Mouse (Mus musculus) activated CD4-positive, CD25-positive, alpha-beta regulatory T cell, adult 4 months (primary cell): ENCODE measurements around the gene Zbtb24. TPM values are rescaled to one million over a fixed set of nuclear protein-coding genes. Genes with fewer than 3 reads are reported as not detected.
A peak's percentile ranks its signal among the peaks of the same experiment; 100 is the strongest.
"Not testable (repeated sequence)": the region's sequence is repeated elsewhere in the genome, so short reads cannot be mapped to it uniquely, and the experiment has no call there.

Experiments used
- ATAC-seq: one replicate; pipeline ENCODE4 v1.8.0; 2017
- polyA plus RNA-seq, 2 experiments: library from polyadenylated mRNA; unstranded; fragments of 100-300 nt; shearing (Covaris generic); gene quantifications; one replicate each; pipeline ENCODE4 v1.2.1; 2017

Zbtb24 gene
- polyA plus RNA-seq = 10 to 100 TPM; 22.2 to 30.7 TPM

GRCm38 (mm10) chr10:41450137-41450670 lies at the start of gene Zbtb24:
TSS of gene Zbtb24 (plus strand) at chr10:41450383.
- ATAC-seq = peak; percentile 99

DNA sequence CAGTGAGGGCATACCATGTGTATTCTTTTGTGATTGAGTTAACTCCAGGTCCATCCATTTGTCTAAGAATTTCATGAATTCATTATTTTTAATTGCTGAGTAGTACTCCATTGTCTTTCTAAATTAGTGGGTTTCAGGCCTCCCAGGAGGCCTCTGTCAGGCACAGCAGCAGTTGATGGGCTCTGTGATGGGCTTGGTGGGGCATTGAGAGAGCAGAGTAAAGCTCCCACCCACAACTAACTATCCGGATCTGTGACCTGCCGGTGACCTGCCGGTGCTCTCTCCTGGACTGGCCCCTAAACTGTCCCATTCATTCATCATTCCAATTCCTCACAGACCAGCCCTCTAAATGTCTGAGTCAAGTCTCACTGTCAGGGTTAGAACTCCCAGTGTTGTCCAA lies 49.1 kb upstream of the Zbtb24 start:
- no peak for ATAC-seq

- no peak for ATAC-seq
Observed at GRCm38 (mm10) chr10:41403364-41403763, 46.8 kb upstream of the Zbtb24 start.

DNA sequence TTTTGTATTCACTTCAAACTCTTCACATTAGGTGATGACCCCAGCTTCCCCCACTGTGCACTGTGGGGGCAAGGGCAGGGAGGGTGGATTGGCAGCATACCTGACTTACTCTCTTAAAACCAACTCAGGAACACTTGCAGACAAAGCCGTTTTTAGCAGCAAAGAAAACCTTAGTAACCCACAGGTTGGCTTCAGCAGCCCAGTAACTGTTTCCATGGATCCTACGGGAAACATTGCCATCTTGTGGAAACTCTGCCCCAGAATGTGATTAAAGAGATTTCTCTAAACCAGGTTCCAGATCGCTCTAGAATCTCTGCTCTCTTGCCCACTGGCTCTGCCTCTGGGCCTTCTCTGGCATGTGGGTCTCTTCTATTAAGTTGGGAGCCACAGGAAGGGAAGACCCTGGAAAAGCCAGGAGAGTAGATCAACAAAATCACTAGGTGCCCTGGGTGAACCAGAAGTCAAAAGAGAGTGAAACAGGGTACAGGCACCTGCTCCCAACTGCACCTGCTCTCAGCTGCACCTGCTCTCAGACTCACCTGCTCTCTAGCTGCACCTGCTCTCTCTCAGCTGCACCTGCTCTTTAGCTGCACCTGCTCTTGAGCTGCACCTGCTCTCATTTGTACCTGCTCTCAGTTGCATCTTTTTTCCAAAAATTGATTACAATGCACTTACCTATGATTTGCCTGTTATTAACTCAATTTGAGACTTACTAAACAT lies 46.1 kb upstream of the Zbtb24 start:
- no peak for ATAC-seq

GRCm38 (mm10) chr10:41410176-41410575 lies 40.0 kb upstream of the Zbtb24 start:
- not testable (repeated sequence) for ATAC-seq

- not testable (repeated sequence) for ATAC-seq
Observed at GRCm38 (mm10) chr10:41410821-41411220, 39.4 kb upstream of the Zbtb24 start.

DNA sequence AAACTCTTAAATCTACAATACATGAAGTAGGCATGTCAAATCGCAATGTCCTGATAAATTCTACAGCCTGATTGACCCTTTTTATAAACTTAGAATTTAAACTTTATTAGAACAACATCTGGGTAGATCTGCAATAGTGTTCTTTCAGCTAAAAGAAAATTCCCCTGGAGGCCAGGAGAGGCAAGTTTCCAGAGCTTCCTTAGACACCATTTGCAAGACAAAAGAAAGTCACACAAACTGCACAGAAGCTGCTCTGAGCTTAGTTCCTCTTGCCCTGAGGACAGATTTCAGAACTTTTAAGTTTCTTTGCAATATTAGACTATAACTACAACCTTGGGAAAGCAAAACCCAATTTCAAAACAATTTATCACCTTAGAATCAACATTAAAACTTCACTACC lies 36.7 kb upstream of the Zbtb24 start:
- ATAC-seq = not testable (repeated sequence)

DNA sequence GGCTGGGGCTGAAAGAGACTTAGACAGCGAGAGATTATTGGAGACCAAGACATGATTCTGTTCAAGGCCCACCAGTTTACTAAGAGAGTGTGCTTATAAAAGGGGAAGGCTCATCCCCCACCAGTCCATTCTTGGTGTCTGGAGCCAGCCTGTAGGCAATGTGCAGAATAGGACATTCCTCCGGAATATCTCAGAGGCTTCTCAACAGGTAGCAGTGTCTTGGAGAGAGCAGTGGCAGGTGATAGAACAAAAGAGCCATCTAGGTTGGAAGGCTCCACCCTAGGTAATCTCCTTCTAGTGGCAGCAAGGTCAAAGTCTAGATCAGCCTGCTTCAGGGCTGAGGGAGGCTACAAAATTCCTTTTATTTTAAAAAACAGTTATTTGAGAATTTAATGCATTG lies 34.8 kb upstream of the Zbtb24 start:
- not testable (repeated sequence) for ATAC-seq

GRCm38 (mm10) chr10:41420496-41421200 lies 29.5 kb upstream of the Zbtb24 start:
- no peak for ATAC-seq

- no peak for ATAC-seq
Observed at GRCm38 (mm10) chr10:41423681-41424080, 26.5 kb upstream of the Zbtb24 start.

- ATAC-seq = no peak
Observed at GRCm38 (mm10) chr10:41426368-41426767, 23.8 kb upstream of the Zbtb24 start.

- ATAC-seq = peak; percentile 36
Observed at GRCm38 (mm10) chr10:41434624-41435023, 15.6 kb upstream of the Zbtb24 start.

GRCm38 (mm10) chr10:41435141-41435540 lies 15.0 kb upstream of the Zbtb24 start:
- no peak for ATAC-seq

DNA sequence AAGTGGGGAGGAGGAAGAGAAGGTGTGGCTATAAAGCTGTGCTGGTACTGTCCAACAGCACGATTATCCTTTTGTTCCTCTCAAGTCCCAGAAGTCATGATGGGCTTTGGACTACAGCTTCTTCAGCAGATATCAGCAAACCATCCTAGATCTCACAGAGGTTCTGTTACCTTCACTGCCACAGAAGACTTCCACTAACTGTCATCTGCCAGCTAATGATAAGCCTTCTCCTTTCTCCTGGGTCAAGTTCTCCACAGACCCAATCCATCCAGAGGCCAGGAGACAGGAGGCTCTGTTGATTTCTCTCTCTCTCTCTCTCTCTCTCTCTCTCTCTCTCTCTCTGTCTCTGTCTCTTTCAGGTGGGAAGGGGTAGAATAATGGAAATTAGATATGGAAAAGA lies 2.0 kb upstream of the Zbtb24 start:
- ATAC-seq = no peak

DNA sequence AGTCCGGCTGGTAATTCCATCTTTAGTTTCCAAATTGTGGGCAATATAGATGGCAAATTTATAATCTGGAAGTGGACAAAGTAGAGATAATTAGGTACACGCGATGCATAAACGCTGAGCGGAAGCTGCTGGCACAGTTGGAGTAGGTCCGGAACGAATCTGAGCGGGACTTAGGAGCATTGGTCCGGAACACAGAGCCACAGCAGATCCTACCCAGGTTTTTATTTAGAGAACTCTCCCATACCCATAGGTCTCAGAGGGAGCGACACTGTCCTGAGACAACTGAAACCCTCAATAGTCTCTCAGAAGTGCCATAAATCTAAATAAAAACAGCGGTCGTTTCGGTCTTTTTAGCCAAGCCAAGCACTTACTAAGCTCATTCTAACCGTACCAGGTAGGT lies 499 bp upstream of the Zbtb24 start:
- peak; percentile 9 for ATAC-seq

DNA sequence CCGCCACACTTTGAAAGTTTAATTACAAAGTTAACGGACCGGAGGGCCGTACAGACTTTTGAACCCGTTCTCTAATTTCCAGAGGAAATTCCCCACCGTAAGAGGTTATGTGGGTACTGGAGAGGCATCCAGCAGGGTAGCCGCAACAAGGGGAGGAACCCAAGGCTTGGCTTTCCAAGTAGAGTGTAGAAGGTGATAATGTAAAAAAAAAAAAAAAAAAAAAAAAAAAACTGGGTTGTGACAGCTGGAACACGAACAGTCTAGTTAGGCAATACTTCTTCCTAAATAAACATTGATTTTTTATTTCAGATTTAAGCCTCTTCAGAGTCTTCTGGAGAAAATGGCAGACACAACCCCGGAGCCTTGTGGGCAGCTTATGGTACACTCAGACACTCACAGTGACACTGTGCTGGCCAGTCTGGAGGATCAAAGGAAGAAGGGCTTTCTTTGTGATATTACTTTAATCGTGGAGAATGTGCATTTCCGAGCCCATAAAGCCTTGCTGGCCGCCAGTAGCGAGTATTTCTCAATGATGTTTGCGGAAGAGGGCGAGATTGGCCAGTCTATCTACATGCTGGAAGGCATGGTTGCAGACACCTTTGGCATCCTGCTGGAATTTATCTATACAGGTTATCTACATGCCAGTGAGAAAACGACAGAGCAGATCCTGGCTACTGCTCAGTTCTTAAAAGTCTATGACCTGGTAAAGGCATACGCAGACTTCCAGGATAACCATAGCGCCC lies 768 bp downstream of the Zbtb24 start:
- no peak for ATAC-seq

DNA sequence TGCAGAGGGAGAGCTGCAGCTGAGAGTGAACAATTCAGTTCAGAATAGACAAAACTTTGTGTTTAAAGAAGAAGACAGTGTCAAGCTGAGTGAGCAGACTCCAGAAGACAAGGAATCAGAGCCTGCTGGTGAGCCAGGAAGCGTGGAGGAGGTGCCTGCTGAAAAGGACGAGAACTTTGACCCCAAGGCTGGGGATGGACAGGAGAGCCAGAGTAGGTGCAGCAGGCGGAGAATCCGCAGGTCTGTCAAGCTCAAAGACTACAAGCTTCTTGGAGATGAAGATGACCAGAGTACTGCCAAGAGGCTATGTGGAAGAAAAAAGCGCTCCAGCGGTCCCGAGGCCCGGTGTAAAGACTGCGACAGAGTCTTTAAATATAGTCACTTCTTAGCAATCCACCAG lies 1.5 kb downstream of the Zbtb24 start:
- no peak for ATAC-seq

GRCm38 (mm10) chr10:41452791-41453190 lies 2.6 kb downstream of the Zbtb24 start:
- no peak for ATAC-seq

- ATAC-seq = no peak
Observed at GRCm38 (mm10) chr10:41459990-41460389, 9.8 kb downstream of the Zbtb24 start.

DNA sequence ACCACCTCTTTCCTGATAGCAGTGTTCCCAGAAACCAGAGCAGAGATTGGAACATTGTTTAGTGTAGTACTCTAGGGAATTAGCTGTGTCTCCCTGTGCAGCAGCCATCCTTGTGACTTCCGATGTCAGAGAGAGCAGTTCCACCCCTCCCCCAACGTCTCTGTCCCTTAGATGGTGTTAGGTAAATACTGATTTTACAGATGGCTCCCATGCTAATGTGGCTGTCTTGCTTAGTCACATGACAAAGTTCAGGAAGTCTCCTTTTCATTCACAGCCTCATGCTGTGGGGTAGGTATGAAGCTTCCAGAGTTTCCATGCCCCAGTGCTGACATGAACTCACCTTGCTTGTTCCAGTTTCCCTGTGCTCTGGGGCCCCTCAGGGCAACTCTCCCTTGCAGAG lies 10.3 kb downstream of the Zbtb24 start:
- ATAC-seq = no peak

GRCm38 (mm10) chr10:41461057-41461722 lies 11.0 kb downstream of the Zbtb24 start:
- ATAC-seq = no peak

DNA sequence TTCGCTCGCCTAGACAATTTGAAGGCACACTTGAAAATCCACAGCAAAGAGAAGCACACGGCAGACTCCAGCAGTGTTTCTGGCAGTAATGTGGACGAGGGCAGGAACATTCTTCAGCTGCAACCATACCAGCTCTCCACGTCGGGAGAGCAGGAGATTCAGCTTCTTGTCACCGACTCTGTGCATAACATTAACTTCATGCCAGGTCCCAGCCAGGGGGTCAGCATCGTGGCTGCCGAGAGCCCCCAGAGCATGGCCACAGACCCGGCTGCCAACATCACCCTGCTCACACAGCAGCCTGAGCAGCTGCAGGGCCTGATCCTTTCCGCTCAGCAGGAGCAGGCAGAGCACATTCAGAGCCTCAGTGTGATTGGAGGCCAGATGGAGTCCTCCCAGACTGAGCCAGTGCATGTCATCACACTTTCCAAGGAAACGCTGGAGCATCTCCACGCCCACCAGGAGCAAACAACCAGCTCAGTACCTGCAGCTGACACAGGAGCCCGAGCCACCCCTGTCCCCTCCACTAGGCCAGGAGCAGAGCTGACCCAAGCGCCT lies 14.3 kb downstream of the Zbtb24 start:
- no peak for ATAC-seq
